Mouse (Mus musculus) leukemia stem cell, adult 10-12 weeks (primary cell): ENCODE measurements around the gene Olfr78. TPM values are rescaled to one million over a fixed set of nuclear protein-coding genes. Genes with fewer than 3 reads are reported as not detected.

Source experiments
- polyA plus RNA-seq: library from polyadenylated mRNA; stranded (reverse); fragments of >175 nt; gene quantifications from 2 replicates; pipeline ENCODE4 v1.2.3, GENCODE M21; 2012; ENCODE audit warnings: low replicate concordance

Olfr78 gene
- polyA plus RNA-seq = not detected in 2 replicates

GRCm38 (mm10) chr7:102759266-102759665 is at the start of gene Olfr78, which contains the start of gene Olfr560:
Gene Olfr78 (minus strand): TSS chr7:102759471.
Gene Olfr560 (minus strand): TSS chr7:102759366.

GRCm38 (mm10) chr7:102803180-102803579 is 43.9 kb upstream of the Olfr78 start, which contains the start of gene Olfr564:
Gene Olfr564 (plus strand): TSS chr7:102803480.

GRCm38 (mm10) chr7:102770921-102771320 is 11.7 kb upstream of the Olfr78 start, which contains the start of gene Olfr561:
Gene Olfr561 (plus strand): TSS chr7:102771221.

GRCm38 (mm10) chr7:102727391-102727790 is 31.9 kb downstream of the Olfr78 start, which contains the start of gene Olfr559:
Gene Olfr559 (minus strand): TSS chr7:102727491.

GRCm38 (mm10) chr7:102718970-102719369 is 40.3 kb downstream of the Olfr78 start, which contains the start of gene Olfr33:
Gene Olfr33 (minus strand): TSS chr7:102719070.

GRCm38 (mm10) chr7:102701915-102702314 is 57.4 kb downstream of the Olfr78 start, which contains the start of gene Olfr558:
Gene Olfr558 (plus strand): TSS chr7:102702215.

GRCm38 (mm10) chr7:102695358-102696125 is 63.7 kb downstream of the Olfr78 start, which contains the start of gene Olfr557:
Gene Olfr557 (plus strand): TSS chr7:102695910.

Other genes starting within 250 kb of the Olfr78 start
- not detected in 2 replicates for gene Olfr547, start 224.7 kb downstream of the Olfr78 start, polyA plus RNA-seq
- gene Olfr548-ps1, start 218.6 kb downstream of the Olfr78 start, polyA plus RNA-seq = not detected in 2 replicates
- gene Olfr549, start 209.6 kb downstream of the Olfr78 start, polyA plus RNA-seq = not detected in 2 replicates
- gene Trim21, start 194.0 kb downstream of the Olfr78 start, polyA plus RNA-seq = 2.1 and 6.2 TPM in 2 replicates
- not detected in 2 replicates for gene Olfr550, start 188.0 kb downstream of the Olfr78 start, polyA plus RNA-seq
- not detected in 2 replicates for gene Olfr551, start 167.6 kb downstream of the Olfr78 start, polyA plus RNA-seq
- 0.06 TPM in 1 of 2 replicates, not detected in the other for gene Olfr552, start 161.7 kb downstream of the Olfr78 start, polyA plus RNA-seq
- gene Olfr553, start 141.3 kb downstream of the Olfr78 start, polyA plus RNA-seq = 0.37 TPM in 1 of 2 replicates, not detected in the other
- 0.07 TPM in 1 of 2 replicates, not detected in the other for gene Olfr554, start 121.0 kb downstream of the Olfr78 start, polyA plus RNA-seq
- not detected in 2 replicates for gene Olfr555, start 100.6 kb downstream of the Olfr78 start, polyA plus RNA-seq
- not detected in 2 replicates for gene Olfr556, start 94.6 kb downstream of the Olfr78 start, polyA plus RNA-seq
- gene Trim68, start 72.1 kb downstream of the Olfr78 start, polyA plus RNA-seq = 0.35 and 1.2 TPM in 2 replicates
- gene Olfr557, start 63.6 kb downstream of the Olfr78 start, polyA plus RNA-seq = not detected in 2 replicates
- gene Olfr558, start 57.3 kb downstream of the Olfr78 start, polyA plus RNA-seq = not detected in 2 replicates
- not detected in 2 replicates for gene Olfr33, start 40.4 kb downstream of the Olfr78 start, polyA plus RNA-seq
- not detected in 2 replicates for gene Olfr559, start 32.0 kb downstream of the Olfr78 start, polyA plus RNA-seq
- gene Olfr560, start 105 bp downstream of the Olfr78 start, polyA plus RNA-seq = not detected in 2 replicates
- not detected in 2 replicates for gene Olfr561, start 11.8 kb upstream of the Olfr78 start, polyA plus RNA-seq
- gene Olfr564, start 44.0 kb upstream of the Olfr78 start, polyA plus RNA-seq = not detected in 2 replicates
- gene Olfr566, start 99.3 kb upstream of the Olfr78 start, polyA plus RNA-seq = not detected in 2 replicates
- gene Olfr568, start 117.7 kb upstream of the Olfr78 start, polyA plus RNA-seq = not detected in 2 replicates
- not detected in 2 replicates for gene Olfr569, start 131.4 kb upstream of the Olfr78 start, polyA plus RNA-seq
- not detected in 2 replicates for gene Olfr570, start 135.1 kb upstream of the Olfr78 start, polyA plus RNA-seq
- not detected in 2 replicates for gene Olfr571, start 158.1 kb upstream of the Olfr78 start, polyA plus RNA-seq
- gene Olfr572, start 164.9 kb upstream of the Olfr78 start, polyA plus RNA-seq = not detected in 2 replicates
- gene Olfr573-ps1, start 183.1 kb upstream of the Olfr78 start, polyA plus RNA-seq = 0.21 TPM in 1 of 2 replicates, not detected in the other
- not detected in 2 replicates for gene Olfr574, start 189.0 kb upstream of the Olfr78 start, polyA plus RNA-seq
- not detected in 2 replicates for gene Olfr575, start 199.3 kb upstream of the Olfr78 start, polyA plus RNA-seq
- not detected in 2 replicates for gene Olfr576, start 203.2 kb upstream of the Olfr78 start, polyA plus RNA-seq
- gene Olfr577, start 216.5 kb upstream of the Olfr78 start, polyA plus RNA-seq = not detected in 2 replicates
- gene Olfr578, start 229.9 kb upstream of the Olfr78 start, polyA plus RNA-seq = not detected in 2 replicates